Mouse (Mus musculus) CH12.LX (cell line): ENCODE measurements at regions not wholly inside any gene's neighbourhood (a gene's known extent, or its start where the extent isn't known, plus 50 kb on each side); places are given as distances from the start of the nearest gene placed in this dataset.

Experiments
- DNase-seq: peaks from one replicate; pipeline ENCODE4 v3.0.0-alpha.2; 2013; ENCODE audit errors: extremely low read depth
- H3K27ac ChIP-seq: 2 replicates; pipeline ENCODE4 v1.5.1; 2012; ENCODE audit warnings: low read depth, mild to moderate bottlenecking, control low read depth, moderate library complexity; ENCODE audit not compliant: insufficient read depth
- H3K27me3 ChIP-seq: replicated peaks from 2 replicates; pipeline ENCODE3; 2012; ENCODE audit warnings: inconsistent platforms
- H3K36me3 ChIP-seq, 2 experiments: replicated peaks in 1 of 2; 2 replicates each; pipeline versions ENCODE3 to v1.6.1; 2012; ENCODE audit warnings: inconsistent platforms in 1 of 2, low read length in 1 of 2, mild to moderate bottlenecking in 1 of 2, mixed read lengths in 1 of 2, moderate library complexity in 1 of 2; ENCODE audit not compliant: control insufficient read depth in 1 of 2, insufficient read depth in 1 of 2
- H3K4me1 ChIP-seq, 2 experiments: 2 replicates each; pipeline ENCODE4 v1.6.1; 2012; ENCODE audit warnings: inconsistent platforms in 1 of 2, moderate library complexity in 1 of 2; ENCODE audit not compliant: insufficient read depth in 2 of 2, control insufficient read depth in 1 of 2
- H3K4me2 ChIP-seq: 2 replicates; pipeline ENCODE4 v1.6.1; 2012; ENCODE audit warnings: low read depth, mild to moderate bottlenecking, control low read depth; ENCODE audit not compliant: poor library complexity, insufficient read depth, severe bottlenecking
- H3K4me3 ChIP-seq, 3 experiments: fragments of 150-350 bp in 1 of 3; sonication (generic) in 1 of 3; replicated peaks in 1 of 3; 2 replicates each; pipeline versions ENCODE3 to v1.5.1; 2011 to 2012; ENCODE audit warnings: low read depth in 2 of 3, low read length in 2 of 3, mild to moderate bottlenecking in 2 of 3, moderate library complexity in 2 of 3, control low read depth in 1 of 3, improper control_type of control experiment in 1 of 3, inconsistent platforms in 1 of 3, mixed read lengths in 1 of 3; ENCODE audit not compliant: poor library complexity in 1 of 3
- H3K79me2 ChIP-seq: replicated peaks from 2 replicates; pipeline ENCODE4 v1.6.1; 2012; ENCODE audit warnings: mild to moderate bottlenecking, moderate library complexity; ENCODE audit not compliant: control insufficient read depth, poor library complexity, insufficient read depth, severe bottlenecking; ENCODE audit errors: extremely low read depth
- H3K9ac ChIP-seq: 2 replicates; pipeline ENCODE4 v1.6.1; 2012; ENCODE audit warnings: low read depth, mild to moderate bottlenecking, control low read depth, moderate library complexity; ENCODE audit not compliant: insufficient read depth
- H3K9me3 ChIP-seq: replicated peaks from 2 replicates; pipeline ENCODE3; 2012; ENCODE audit warnings: low read length, inconsistent platforms, mixed read lengths
- BHLHE40 ChIP-seq: IDR thresholded peaks from 2 replicates; pipeline ENCODE4 v1.6.1; 2011; ENCODE audit warnings: mild to moderate bottlenecking, low read depth, low read length, improper control_type of control experiment
- CTCF ChIP-seq, 2 experiments: IDR thresholded peaks in 1 of 2; conservative IDR thresholded peaks in 1 of 2; 2 replicates each; pipeline ENCODE4 v1.5.1; 2011 to 2012; ENCODE audit warnings: low read depth in 2 of 2, low read length in 2 of 2, improper control_type of control experiment in 1 of 2, inconsistent platforms in 1 of 2, mild to moderate bottlenecking in 1 of 2, moderate library complexity in 1 of 2
- ELF1 ChIP-seq: IDR thresholded peaks from 2 replicates; pipeline ENCODE4 v1.6.1; 2014; ENCODE audit warnings: low read depth, mild to moderate bottlenecking, inconsistent platforms, low read length, improper control_type of control experiment
- EP300 ChIP-seq: IDR thresholded peaks from 2 replicates; pipeline ENCODE4 v1.6.1; 2011; ENCODE audit warnings: low read length, improper control_type of control experiment
- HCFC1 ChIP-seq: IDR thresholded peaks from 2 replicates; pipeline ENCODE4 v1.6.1; 2012; ENCODE audit warnings: low read depth, mild to moderate bottlenecking, inconsistent platforms, low read length, improper control_type of control experiment
- JUN ChIP-seq: IDR thresholded peaks from 2 replicates; pipeline ENCODE4 v1.6.1; 2011; ENCODE audit warnings: low read depth, mild to moderate bottlenecking, low read length, improper control_type of control experiment, moderate library complexity; ENCODE audit not compliant: insufficient read depth
- MAX ChIP-seq: IDR thresholded peaks from 2 replicates; pipeline ENCODE4 v1.6.1; 2011; ENCODE audit warnings: low read length, improper control_type of control experiment
- MEF2A ChIP-seq: IDR thresholded peaks from 2 replicates; pipeline ENCODE4 v1.6.1; 2014; ENCODE audit warnings: low read depth, mild to moderate bottlenecking, inconsistent platforms, low read length, improper control_type of control experiment, borderline replicate concordance
- MXI1 ChIP-seq: IDR thresholded peaks from 2 replicates; pipeline ENCODE4 v1.6.1; 2011; ENCODE audit warnings: mild to moderate bottlenecking, low read depth, low read length, improper control_type of control experiment
- POLR2AphosphoS2 ChIP-seq: IDR thresholded peaks from 2 replicates; pipeline ENCODE4 v1.6.1; 2011; ENCODE audit warnings: low read depth, low read length, improper control_type of control experiment
- RCOR1 ChIP-seq: conservative IDR thresholded peaks from 2 replicates; pipeline ENCODE4 v1.6.1; 2012; ENCODE audit warnings: low read depth, mild to moderate bottlenecking, inconsistent platforms, low read length, improper control_type of control experiment
- SMC3 ChIP-seq: IDR thresholded peaks from 2 replicates; pipeline ENCODE4 v1.6.1; 2011; ENCODE audit warnings: low read depth, low read length, improper control_type of control experiment
- TBP ChIP-seq: conservative IDR thresholded peaks from 2 replicates; pipeline ENCODE4 v1.6.1; 2011; ENCODE audit warnings: low read depth, low read length, improper control_type of control experiment
- TCF12 ChIP-seq: IDR thresholded peaks from 2 replicates; pipeline ENCODE4 v1.6.1; 2014; ENCODE audit warnings: low read depth, mild to moderate bottlenecking, inconsistent platforms, low read length, improper control_type of control experiment
- UBTF ChIP-seq: IDR thresholded peaks from 2 replicates; pipeline ENCODE4 v1.6.1; 2012; ENCODE audit warnings: low read depth, mild to moderate bottlenecking, inconsistent platforms, low read length, improper control_type of control experiment, moderate library complexity
- USF1 ChIP-seq: IDR thresholded peaks from 2 replicates; pipeline ENCODE4 v1.6.1; 2014; ENCODE audit warnings: low read depth, mild to moderate bottlenecking, inconsistent platforms, low read length, improper control_type of control experiment
- ZKSCAN1 ChIP-seq: IDR thresholded peaks from 2 replicates; pipeline ENCODE4 v1.6.1; 2012; ENCODE audit warnings: low read depth, inconsistent platforms, low read length, improper control_type of control experiment, borderline replicate concordance
- dilution Hi-C: fragments of 300-500 bp; cut with MboI; formaldehyde crosslinking; loops from 2 replicates; pipeline ENCODE4 v1.14.3; 2020; ENCODE audit warnings: low sequenced_read_pairs; ENCODE audit not compliant: extremely low pct_unique_long_range_greater_than_20kb, extremely low pct_ligation_motif_present
- in situ Hi-C: fragments of 300-500 bp; cut with MboI; formaldehyde crosslinking; loops from 3 replicates; pipeline ENCODE4 v1.14.3; 2019; ENCODE audit warnings: low sequenced_read_pairs, low pct_ligation_motif_present, low pct_unique_long_range_greater_than_20kb, mixed read lengths

DNA sequence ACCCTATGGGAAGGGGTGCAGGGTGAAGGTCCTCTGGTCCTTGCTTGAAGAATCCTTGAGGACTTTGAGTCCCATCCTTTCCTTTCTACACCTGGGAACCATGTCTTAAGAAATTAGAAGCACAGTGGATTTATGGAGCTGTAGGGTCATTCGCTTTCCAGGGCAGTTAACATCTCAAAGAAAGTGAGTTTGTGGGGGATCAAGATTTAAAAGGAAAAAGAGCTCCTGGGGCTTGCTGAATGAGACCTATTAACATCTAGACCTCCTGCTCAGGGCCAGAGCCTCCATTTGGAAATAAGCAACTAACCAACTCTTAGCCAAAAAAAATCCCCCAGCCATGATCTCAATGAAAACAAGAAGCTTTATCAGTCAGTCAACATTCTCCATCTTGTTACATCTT lies 148.0 kb upstream of the Ofcc1 start:
- TF ChIP-seq BHLHE40: no peak
- TF ChIP-seq TBP: no peak
- TF ChIP-seq EP300: no peak
- TF ChIP-seq ELF1: no peak
- TF ChIP-seq UBTF: no peak
- no peak for TF ChIP-seq TCF12
- TF ChIP-seq SMC3: no peak
- TF ChIP-seq HCFC1: no peak
- Histone ChIP-seq H3K79me2 (no peaks in the 10 kb centered on the region), H3K27me3 (no peaks in the 10 kb centered on the region), H3K4me1 (no peaks in the 10 kb centered on the region), H3K4me2 (no peak overlapping the region), H3K9me3 (no peaks in the 10 kb centered on the region), H3K9ac (no peak overlapping the region), H3K36me3 (no peaks in the 10 kb centered on the region), H3K27ac (no peak overlapping the region), H3K4me3 (no peak overlapping the region)
- dilution Hi-C loops: no loop called here
- in situ Hi-C loops: no loop called here
- DNase-seq: no peak

DNA sequence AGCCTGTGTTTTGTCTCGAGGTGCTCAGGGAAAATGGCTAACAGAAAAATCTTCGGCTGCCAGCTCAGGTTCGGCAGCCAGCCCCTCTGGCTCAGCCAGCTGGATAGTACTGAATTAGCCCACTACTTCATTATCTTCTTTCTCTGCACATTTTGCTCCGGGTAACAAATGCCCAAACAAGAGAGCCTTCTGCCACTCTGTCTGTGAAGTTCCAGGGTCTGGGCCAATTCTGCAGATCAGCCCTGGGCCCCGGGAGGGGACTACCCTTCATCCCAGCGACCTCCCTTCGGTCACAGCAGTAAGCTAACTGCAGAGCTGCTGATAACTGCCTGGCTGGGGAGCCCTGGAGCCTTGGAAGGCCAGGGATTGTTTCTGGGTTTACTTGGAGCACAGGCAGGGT lies 119.6 kb upstream of the Ofcc1 start:
- DNase-seq: no peak
- no peak overlapping the region for H3K4me3 ChIP-seq
- in situ Hi-C loops (no loop called here), dilution Hi-C loops (no loop called here)
- no peaks in the 10 kb centered on the region for H3K36me3 ChIP-seq
- TF ChIP-seq MEF2A (no peak), POLR2AphosphoS2 (no peak), JUN (no peak), TCF12 (no peak), MAX (no peak), CTCF (conservative IDR thresholded peaks at IDR 0.05 in 1 of 2, IDR thresholded peaks at IDR 0.05 in 1 of 2; ENCODE audit: low read depth in 2 of 2, low read length in 2 of 2) (no peak), ZKSCAN1 (no peak), MXI1 (no peak), RCOR1 (no peak)
- H3K4me2 ChIP-seq: no peak overlapping the region
- H3K4me1 ChIP-seq: no peaks in the 10 kb centered on the region
- H3K27ac ChIP-seq: no peak overlapping the region
- H3K79me2 ChIP-seq: no peaks in the 10 kb centered on the region
- H3K9ac ChIP-seq: no peak overlapping the region
- H3K9me3 ChIP-seq: no peaks in the 10 kb centered on the region
- H3K27me3 ChIP-seq: no peaks in the 10 kb centered on the region

DNA sequence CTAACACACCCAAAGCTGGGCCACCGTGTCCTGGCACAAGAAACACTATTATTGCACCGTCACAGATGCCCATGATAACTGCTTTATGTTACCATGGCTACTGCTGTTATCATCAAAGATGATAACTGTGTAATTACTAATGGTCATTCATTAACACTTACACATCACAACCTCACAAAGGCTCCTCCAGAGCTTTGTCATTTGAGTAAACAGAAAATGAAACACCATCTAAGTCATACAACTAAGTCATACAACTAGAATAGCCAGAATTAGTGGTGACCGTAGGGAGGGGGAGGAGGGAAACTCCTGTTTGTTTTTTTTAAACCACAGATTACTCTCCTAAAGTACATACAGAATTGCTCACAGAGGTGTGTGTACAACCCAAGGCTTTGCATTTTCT lies 111.4 kb upstream of the Ofcc1 start:
- no peaks in the 10 kb centered on the region for H3K9me3 ChIP-seq
- TF ChIP-seq USF1: no peak
- H3K27me3 ChIP-seq: no peaks in the 10 kb centered on the region
- H3K4me2 ChIP-seq: no peak overlapping the region
- H3K79me2 ChIP-seq: no peaks in the 10 kb centered on the region
- no peak overlapping the region for H3K9ac ChIP-seq
- H3K36me3 ChIP-seq: no peaks in the 10 kb centered on the region
- H3K4me1 ChIP-seq: peaks cover 0 to 3% of the 10 kb centered on the region in 2 experiments; a peak in 1 of 4 replicates
- no peak for DNase-seq
- no peak overlapping the region for H3K4me3 ChIP-seq
- dilution Hi-C loops (no loop called here), in situ Hi-C loops (no loop called here)
- no peak overlapping the region for H3K27ac ChIP-seq
